Mouse (Mus musculus) T-helper 17 cell (primary cell): ENCODE results near the gene Rnf213.

ENCODE experiments used
- in situ Hi-C, 2 experiments: fragments of 300-600 bp; cut with MboI, MseI; formaldehyde crosslinking; loops; 1 replicate in 1 of 2; 2 replicates in 1 of 2; pipeline ENCODE4 v1.15.1; 2025; ENCODE audit warnings: high pct_unique_total_duplicates in 2 of 2

Gene Rnf213

DNA sequence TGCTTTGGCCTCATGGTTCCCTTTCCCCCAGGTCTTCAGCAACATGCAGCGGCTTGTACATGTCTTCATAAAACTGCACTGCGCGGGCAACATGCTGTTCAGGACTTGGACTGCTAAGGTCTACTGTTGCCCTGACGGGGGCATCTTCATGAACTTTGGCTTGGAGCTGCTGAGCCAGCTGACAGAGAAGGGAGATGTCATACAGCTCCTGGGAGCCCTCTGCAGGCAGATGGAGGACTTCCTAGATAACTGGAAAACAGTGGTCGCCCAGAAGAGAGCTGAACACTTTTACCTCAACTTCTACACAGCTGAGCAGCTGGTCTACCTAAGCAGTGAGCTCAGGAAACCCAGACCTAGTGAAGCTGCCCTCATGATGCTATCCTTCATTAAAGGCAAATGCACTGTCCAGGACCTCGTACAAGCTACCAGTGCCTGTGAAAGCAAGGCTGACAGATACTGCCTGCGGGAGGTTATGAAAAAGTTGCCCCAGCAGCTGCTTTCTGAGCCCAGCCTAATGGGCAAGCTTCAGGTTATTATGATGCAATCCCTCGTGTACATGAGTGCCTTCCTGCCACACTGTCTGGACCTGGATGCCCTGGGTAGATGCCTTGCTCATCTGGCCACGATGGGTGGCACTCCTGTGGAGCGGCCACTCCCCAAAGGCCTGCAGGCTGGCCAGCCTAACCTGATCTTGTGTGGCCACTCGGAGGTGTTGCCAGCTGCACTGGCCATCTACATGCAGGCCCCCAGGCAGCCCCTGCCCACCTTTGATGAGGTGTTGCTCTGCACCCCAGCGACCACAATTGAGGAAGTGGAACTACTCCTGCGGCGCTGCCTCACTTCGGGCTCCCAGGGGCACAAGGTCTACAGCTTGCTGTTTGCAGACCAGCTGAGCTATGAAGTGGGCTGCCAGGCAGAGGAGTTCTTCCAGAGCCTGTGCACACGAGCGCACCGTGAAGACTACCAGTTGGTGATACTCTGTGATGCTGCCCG, 43.3 kb downstream of the Rnf213 start:
- in situ Hi-C loops: no loop called here

DNA sequence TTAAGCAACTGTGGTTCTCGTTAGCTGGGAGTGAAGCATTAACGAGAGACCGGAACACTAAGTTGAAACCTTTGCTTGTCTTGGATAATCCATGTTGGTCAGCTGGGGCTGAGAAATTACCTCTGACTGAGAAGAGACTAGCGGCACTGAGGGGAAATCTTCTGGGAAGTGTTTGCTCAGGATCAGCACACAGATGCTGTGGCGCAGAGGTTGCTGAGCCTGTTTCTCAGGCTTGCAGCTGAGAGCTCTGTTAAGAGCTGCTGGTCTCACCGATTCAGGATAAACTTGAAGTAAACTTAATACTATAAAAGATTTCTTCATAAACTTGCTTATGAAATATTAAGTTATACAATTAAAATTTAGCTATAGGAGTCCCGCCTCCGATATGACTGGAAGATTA, 45.9 kb downstream of the Rnf213 start:
- in situ Hi-C loops: no loop called here

DNA sequence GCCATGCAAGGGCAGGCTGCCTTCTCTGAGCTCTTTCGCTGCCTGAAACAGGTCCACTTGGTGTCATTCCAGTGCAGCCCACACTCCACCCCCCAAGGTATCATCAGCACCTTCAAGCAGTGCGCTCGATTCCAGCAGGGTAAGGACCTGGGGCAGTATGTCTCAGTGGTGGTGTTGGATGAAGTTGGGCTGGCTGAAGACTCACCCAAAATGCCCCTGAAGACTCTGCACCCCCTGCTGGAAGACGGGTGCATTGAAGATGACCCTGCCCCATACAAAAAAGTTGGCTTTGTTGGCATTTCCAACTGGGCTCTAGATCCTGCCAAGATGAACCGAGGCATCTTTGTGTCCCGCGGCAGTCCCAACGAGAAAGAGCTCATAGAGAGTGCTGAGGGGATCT, 49.3 kb downstream of the Rnf213 start:
- in situ Hi-C loops: no loop called here

DNA sequence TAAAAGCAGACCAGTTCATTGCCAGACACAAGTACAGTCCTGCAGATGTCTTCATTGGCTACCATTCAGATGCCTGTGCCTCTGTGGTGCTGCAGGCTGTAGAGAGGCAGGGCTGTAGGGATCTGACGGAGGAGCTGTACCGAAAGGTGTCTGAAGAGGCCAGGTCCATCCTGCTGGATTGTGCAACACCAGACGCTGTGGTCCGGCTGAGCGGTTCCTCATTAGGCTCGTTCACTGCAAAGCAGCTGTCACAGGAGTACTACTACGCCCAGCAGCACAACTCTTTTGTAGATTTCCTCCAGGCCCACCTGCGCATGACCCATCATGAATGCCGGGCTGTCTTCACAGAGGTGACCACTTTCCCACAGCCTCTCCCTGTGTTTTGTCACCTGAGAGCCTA, 50.5 kb downstream of the Rnf213 start:
- in situ Hi-C loops: no loop called here

DNA sequence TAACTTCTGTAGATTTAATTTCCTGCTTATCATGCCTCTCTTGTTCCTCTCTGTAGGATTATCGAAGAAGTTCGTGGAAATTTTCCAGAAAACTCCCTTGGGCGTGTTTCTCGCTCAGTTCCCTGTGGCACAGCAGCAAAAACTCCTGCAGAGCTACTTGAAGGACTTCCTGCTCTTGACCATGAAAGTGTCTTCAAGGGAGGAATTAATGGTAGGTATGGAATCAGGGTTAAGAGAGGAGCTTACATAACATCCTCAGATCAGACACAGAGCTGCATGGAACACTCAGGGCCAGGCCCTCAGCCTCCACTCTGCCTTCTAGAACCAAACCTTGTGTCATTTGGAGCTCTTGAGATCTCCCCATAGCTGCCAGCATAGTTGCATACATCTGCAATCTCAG, 63.2 kb downstream of the Rnf213 start:
- in situ Hi-C loops: no loop called here

DNA sequence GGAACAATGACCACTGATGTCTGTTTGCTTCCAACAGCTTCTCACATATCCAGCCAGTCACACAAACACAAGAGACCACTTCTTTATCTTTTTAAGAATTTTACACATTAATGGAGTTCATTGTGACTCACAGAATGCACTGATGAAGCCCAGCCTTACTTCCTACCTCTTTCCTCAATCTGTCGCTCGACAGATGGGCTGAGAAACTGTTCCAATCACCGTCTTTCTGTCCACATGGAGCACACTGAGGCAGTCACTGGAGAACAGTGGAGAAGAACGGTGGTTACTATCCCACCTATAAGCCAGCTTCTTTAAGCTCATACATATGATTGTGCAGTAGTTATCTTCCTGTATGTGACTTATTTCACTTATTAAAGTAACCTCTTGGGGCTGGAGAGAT, 85.0 kb downstream of the Rnf213 start:
- in situ Hi-C loops: no loop called here

DNA sequence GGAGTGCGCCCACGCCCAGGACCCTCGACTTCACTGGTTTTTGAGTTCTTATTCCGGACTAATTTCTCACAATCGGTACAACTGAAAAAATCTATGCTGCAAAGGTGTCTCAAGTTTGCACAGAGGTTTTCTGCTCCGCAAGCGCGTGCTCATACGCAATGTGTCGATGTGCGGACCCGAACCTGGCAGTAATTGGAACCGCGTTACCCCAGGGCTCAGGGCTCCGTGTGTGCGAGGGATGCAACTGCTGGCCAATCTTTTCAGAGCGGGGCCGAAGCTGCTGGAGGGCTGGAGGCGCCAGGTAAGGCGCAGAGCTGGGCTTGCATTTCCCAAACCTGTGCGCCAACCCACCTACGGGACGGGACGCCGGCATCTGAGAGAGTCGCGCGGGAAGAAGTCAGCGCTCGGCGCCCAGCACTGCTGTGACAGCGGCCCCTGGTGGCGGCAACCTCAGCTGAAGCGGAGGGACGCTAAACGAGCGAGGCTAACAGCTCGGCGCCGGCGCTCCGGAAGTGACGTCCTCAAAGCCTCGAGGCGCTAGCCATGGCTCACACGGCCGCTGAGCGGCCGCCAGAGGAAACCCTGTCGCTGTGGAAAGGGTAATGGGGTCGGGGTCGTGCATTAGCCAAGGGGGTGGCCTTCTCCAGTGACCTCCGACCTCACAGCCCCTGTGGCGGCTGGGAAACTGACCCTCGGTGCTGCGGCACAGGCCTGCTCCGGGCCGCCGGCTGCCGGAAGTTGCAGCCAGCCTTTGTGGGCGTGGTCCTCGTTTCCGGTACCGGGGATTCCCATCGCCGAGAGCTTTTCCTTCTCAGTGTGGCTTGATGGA, 98.2 kb downstream of the Rnf213 start, which contains the start of gene Endov:
TSS of gene Endov (plus strand) at position 487 of the 829 bp plus-strand sequence.
- in situ Hi-C loops: no loop called here

DNA sequence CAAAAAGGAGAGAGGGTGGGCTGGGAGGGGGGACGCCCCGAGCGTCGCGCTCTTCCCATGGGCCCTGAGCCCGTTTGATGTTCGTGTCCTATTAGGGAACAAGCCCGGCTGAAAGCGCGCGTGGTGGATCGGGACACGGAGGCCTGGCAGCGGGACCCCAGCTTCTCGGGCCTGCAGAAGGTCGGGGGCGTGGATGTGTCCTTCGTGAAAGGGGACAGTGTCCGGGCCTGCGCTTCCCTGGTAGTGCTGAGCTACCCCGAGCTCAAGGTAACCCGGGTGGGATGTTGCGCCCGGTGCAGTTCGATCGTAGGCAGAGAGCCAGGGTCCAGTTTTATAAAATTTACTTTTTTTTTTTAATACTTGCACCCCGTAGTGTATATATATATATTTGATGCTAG, 98.8 kb downstream of the Rnf213 start:
- in situ Hi-C loops: no loop called here

DNA sequence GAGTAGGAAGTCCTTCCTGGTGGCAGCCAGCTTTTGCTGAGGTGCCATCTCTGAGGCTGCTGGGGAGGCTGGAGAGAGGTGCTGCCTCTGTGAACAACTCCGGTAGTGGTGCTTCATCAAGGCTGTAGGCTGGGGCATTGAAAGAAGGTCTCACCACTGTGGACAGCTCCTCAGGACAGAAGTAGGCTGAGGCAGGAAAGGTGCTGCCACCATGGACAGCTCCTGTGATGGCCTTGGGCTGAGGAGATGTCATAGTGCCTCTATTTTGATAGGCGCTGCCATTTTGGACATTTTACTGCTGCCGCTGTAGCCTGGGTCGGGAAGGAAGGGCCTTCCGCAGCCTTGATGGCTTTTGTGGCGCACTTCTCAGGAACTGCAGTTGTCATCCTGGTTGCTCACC, 99.9 kb downstream of the Rnf213 start:
- in situ Hi-C loops: no loop called here

DNA sequence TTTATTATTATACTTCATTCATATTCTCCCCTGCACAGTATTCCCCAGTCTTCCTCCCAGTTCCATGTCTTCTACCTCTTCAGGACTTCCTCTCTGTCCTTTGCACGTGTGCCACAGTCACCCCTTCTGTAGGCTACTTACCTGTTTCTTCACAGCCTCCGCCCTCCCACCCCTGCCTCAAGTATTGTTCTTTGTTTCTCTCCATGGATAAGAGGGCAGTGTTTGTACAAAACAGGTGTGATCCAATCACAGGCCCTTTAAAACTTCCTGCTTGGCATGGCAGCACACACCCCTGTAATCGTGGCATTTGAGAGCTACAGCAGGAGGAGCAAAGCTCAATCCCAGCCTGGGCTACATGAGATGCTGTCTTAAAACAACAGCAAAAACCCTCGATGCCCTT, 100.6 kb downstream of the Rnf213 start:
- in situ Hi-C loops: no loop called here

DNA sequence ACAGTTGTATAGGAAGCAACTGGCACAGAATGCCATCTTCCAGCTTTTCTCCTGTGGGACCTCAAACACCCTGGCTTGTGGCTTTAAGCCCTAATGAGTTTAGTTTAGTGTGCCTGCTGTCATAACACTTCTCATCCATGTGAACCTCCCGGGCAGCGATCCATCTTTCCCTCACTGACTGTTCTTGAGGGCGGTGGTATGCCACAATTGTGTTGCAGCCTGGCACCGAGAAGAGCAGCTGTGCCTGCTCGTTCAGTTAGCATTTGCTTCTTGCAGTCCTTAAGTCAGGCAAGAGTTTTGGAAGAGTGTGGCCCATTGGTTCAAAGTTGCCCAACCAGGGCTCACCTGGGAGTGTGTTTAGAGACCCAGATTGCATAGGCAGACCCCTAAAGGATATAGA, 103.2 kb downstream of the Rnf213 start:
- in situ Hi-C loops: no loop called here

DNA sequence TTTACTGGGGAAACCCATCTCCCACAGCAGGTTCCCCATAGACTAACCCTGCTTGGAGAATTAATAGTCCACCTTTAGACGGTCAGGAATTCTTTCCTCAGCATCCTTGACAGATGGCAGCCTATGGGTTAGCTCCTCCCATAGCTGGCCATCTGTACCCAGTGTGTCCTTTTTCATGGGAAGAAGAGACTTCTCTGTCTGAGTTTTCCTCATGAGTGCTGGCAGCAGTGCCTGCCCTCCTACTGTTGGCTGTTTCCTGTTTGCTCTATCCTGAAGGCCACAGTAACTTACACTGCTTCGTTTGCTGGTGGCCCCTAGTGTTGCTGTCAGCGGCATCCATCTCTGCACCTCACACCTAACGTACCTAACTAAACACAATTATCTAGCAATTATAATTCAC, 104.6 kb downstream of the Rnf213 start:
- in situ Hi-C loops: no loop called here

DNA sequence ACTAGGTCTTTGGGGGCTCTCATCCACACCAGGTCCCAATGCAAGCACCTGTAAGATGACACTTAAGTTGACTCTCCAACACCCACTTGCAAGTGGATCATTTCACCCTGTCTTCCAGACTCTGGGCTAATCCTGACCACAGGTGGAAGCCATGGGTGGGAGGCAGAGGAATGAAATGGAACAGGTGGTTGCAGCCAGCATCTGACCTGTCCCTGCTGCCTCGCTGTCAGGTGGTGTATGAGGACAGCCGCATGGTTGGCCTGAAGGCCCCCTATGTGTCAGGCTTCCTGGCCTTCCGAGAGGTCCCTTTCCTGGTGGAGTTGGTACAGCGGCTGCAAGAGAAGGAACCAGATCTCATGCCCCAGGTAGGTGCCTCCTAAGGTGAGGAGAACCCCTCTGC, 106.4 kb downstream of the Rnf213 start:
- in situ Hi-C loops: no loop called here

DNA sequence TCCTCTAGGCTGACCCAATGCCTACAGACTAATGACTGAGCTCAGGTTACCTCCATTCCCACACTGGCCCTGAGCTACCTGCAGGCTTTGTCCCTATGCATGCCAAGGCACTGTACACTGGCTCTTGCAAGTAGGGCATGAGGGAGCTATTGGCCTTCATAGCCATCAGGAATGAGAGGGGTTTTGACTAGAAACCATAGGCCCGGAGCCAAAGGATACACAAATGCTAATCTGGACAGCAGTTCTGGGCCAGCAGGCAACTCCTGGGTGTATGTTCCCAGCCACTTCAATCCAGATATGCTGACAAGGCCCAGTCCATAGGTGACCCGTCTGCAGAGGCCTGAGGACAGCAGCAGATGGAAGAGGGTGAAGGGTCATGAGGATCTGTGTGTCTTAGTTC, 107.1 kb downstream of the Rnf213 start:
- in situ Hi-C loops: loop anchor here (5.0 kb wide), 3 partner anchors 397 to 502 kb away; no protein-coding TSS in a partner anchor

DNA sequence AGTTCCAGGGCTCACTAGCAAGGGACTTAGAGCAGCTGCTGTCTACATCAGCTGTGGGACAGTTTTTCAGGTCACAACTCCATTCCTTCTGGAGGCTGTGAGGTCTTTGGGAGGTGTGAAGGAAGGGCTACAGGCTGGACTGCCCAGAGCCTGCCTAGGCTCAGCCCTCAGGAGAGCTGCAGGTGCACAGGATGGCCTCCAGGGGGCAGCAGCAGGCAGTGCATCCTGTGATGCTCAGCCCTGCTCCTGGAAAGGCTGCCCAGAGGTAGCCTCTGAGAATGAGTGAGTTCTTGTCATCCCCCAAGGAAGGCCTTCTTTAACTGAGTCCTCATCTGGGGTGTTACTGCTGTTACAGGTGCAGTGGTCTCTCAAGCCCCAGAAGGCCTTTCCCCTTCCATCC, 110.8 kb downstream of the Rnf213 start:
- in situ Hi-C loops: loop anchor here (5.0 kb wide), 3 partner anchors 394 to 499 kb away; no protein-coding TSS in a partner anchor

DNA sequence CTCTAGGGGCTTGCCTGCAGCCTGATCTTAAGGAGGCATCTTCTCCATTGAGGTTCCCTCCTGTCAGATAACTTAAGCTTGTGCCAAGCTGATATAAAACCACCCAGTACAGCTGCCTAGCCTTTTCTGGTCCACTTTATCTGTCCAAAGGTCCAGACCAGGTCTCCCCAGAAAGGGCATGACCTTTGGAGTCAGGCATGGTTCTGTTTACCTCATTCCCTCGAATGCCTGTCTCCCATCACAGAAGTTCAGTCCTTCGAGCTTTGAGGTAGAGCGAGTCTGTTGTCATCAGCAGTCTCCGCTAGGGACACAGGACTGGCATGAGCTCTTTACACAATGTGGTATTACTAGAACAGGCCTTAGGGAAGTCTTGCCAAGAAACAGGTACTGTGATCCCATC, 113.5 kb downstream of the Rnf213 start:
- in situ Hi-C loops: no loop called here

DNA sequence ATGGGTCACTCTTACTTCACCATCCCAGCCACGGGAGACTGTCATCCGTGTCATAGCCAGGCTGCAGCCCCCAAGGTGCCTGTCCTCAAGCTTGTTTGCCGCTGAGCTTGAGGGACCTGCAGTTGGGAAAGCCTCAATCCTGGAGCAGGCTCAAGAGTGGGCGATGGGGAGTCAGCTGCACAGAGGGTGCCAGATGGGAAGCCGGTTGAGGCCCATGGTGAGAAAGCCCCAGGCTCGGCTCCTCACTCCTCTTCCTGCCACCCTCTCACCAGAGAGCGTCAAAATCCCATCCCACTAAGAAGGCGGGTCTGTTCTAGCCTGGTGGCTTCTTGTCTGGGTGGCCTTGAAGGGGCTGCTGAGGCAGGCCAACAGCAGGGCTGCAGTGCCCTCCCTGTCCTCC, 114.9 kb downstream of the Rnf213 start:
- in situ Hi-C loops: no loop called here

DNA sequence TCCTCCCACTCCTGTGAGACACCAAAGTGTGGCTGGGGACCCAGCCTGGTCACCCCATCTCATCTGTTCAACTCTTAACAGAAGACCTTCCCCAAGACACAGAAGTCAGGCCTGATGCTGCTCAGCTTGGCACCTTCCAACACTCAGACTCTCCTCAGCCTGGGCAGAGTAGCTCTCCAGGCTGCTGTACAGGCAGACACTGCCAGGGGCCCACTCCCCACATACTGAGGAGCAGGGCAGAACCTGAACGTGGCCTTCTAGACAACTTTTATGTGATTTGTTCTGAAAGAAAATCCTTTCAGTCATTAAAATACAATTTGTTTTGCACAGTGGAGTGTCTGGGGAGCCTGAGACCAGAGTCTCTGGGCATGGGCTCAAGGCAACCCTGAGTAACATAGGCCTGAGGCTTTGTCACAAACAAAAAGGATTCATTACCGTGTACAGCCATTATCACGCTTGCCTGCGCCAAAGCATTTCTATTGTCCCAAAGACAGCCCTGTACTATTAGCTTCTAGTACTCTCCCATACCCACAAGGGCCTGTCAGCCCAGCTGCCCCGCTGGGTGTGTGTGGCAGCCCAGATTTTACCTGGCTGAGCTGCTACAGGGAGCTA, 116.4 kb downstream of the Rnf213 start:
- in situ Hi-C loops: no loop called here

DNA sequence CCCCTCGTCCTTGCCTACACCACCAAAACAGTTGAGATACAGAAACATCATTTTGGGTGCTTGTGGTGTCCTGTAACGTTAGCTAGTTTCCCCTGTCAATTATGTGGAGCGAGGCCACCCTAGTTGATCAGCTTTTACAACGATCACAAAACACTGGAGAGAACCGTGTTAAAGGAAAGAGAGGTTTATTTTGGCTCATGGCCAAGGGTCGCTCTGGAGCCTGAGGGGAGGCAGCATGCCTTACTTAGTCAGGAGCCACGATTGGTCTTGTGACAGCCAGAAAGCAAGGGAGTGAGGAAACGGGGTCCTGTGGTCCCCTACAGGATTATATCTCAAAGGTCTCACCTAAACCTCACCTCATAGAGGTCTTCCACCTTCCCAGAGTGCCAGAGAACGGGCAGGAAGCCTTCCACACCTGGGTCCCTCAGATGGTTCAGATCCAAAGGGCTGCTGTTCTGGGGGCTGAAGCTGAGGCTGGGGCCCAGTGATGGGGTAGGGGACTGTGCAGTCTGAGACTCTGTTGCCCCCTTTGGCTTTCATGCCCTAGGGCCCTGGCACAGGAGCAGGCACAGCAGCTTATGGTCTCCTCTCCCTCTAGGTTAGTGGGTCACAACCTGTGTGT, 120.2 kb downstream of the Rnf213 start:
- in situ Hi-C loops: no loop called here

DNA sequence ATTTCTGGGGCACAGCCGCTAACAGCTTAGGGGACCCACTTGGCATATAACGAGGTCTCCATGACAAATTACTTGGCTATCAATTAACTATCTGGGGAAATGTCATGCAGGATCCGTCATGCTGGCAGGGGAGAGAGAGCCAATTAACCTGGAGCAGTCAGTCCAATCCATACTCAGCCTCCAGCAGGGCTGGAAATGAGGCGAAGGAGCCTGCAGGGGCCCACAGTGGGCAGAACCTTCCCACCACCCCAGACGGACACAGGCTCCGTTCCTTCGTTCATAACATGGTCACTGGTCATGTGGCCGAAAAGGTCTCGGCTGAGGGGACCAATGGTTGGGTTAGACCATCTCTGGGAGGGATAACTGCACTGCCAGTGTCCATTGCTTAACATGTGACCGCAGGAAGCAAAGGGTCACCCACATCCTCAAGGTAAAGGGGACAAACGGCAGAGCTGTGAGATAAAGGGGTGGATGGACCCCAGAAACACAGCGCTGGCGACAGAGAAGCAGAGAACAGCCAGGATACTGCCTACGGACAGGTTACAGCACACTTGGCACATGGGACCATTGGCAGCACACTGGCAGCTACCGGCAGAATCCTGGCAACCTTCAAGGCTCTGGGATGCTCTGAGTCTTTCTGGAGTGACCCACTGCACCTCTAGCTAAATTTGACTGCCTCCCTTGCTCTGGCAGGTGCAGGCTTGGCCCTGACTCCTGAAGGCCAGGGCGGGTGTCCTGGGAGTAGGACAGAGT, 121.4 kb downstream of the Rnf213 start:
- in situ Hi-C loops: no loop called here
